In the genomic region with DNA sequence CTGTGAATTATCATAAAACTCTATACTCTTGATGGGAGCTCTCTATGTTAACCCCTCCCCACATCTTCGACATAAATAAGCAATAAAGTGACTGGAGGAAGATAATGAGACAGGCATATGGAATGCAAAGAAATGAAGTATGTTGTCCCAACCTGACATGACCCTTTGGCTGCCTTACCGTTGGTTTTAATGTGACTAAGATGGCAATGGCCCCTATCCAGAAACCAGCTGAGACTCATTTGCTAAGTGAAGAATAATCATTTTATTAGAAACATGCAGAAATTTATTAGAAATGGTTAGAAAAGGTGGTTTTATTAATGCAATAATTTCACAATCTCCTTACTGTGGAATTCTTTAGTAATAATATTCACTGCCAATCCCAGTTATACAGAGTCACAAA, we compare ENCODE assay signal across 12 mouse cellular contexts.
"Had no signal": no experiment of that assay in that cellular context is flagged by ENCODE, and none has a peak within 500 bp of the region (broad histone marks: within the 10 kb centered on the region; RNA-seq: fewer than 3 reads in every experiment).

No protein-coding gene starts in this region.

- DNase-seq: retina, postnatal 1 day; right cerebral cortex, adult 18-20 months; right cerebral cortex, postnatal 14 days; right cerebral cortex, postnatal 25 days; right cerebral cortex, postnatal 4 days; spleen, adult 18-20 months; thymus, adult 18-20 months; thymus, adult 2 months; thymus, postnatal 14 days; thymus, postnatal 25 days; thymus, postnatal 36 days; thymus, postnatal 4 days had no signal
